Mouse (Mus musculus): ENCODE data around the gene Uso1. TPM values are rescaled to one million over a fixed set of nuclear protein-coding genes. Genes with fewer than 3 reads are reported as not detected.
"Not testable (repeated sequence)": the region's sequence is repeated elsewhere in the genome, so short reads cannot be mapped to it uniquely, and the experiment has no call there.

The Uso1 gene
- total and polyA plus RNA-seq, 2 experiments from 2014 or later = 17.7 to 29.8 TPM

- no peak overlapping the region for H3K9ac ChIP-seq (replicated peaks; ENCODE audit: low read length)
- no peaks in the 10 kb centered on the region for H3K4me1 ChIP-seq (ENCODE audit: insufficient read depth, low read length)
- DNase-seq (ENCODE audit: low spot score) (no peak), ATAC-seq (no peak)
- H3K4me3 ChIP-seq (ENCODE audit: low read length) = no peak overlapping the region
- H3K4me2 ChIP-seq (ENCODE audit: low read depth, low read length) = no peak overlapping the region
- H3K9me3 ChIP-seq (ENCODE audit: low read length) = no peaks in the 10 kb centered on the region
- no peak for TF ChIP-seq CTCF (IDR thresholded peaks at IDR 0.05; ENCODE audit: low read depth)
- no peaks in the 10 kb centered on the region for H3K27me3 ChIP-seq (ENCODE audit: insufficient read depth, low read length)
- no peak overlapping the region for H3K27ac ChIP-seq
- H3K36me3 ChIP-seq (ENCODE audit: insufficient read depth, low read length) = peaks cover 37% of the 10 kb centered on the region
- WGBS = 97% methylated on average over 7 of the region's 7 CpGs
These were observed 51.2 kb downstream of the Uso1 start for GRCm38 (mm10) chr5:92188881-92189483.

GRCm38 (mm10) chr5:92195716-92196115 is 58.0 kb downstream of the Uso1 start:
- H3K36me3 ChIP-seq (ENCODE audit: insufficient read depth, low read length) = peaks cover 49% of the 10 kb centered on the region
- DNase-seq (ENCODE audit: low spot score) = peak; percentile 79
- not testable (repeated sequence) for H3K9me3 ChIP-seq (ENCODE audit: low read length); H3K9ac ChIP-seq (replicated peaks; ENCODE audit: low read length); ATAC-seq; H3K4me1 ChIP-seq (ENCODE audit: insufficient read depth, low read length); H3K27me3 ChIP-seq (ENCODE audit: insufficient read depth, low read length); H3K4me2 ChIP-seq (ENCODE audit: low read depth, low read length); H3K27ac ChIP-seq; H3K4me3 ChIP-seq (ENCODE audit: low read length)
- peak; percentile 76 for TF ChIP-seq CTCF (IDR thresholded peaks at IDR 0.05; ENCODE audit: low read depth)
- WGBS = 41% methylated on average over 2 of the region's 2 CpGs

- H3K9ac ChIP-seq (replicated peaks; ENCODE audit: low read length) = no peak overlapping the region
- H3K27me3 ChIP-seq (ENCODE audit: insufficient read depth, low read length) = no peaks in the 10 kb centered on the region
- no peaks in the 10 kb centered on the region for H3K9me3 ChIP-seq (ENCODE audit: low read length)
- no peak for TF ChIP-seq CTCF (IDR thresholded peaks at IDR 0.05; ENCODE audit: low read depth)
- peak; percentile 17 for DNase-seq (ENCODE audit: low spot score)
- H3K4me1 ChIP-seq (ENCODE audit: insufficient read depth, low read length) = no peaks in the 10 kb centered on the region
- H3K4me2 ChIP-seq (ENCODE audit: low read depth, low read length) = no peak overlapping the region
- WGBS = 65% methylated on average over 15 of the region's 15 CpGs
- H3K4me3 ChIP-seq (ENCODE audit: low read length) = no peak overlapping the region
- H3K36me3 ChIP-seq (ENCODE audit: insufficient read depth, low read length) = peaks cover 58% of the 10 kb centered on the region
- ATAC-seq = peak; percentile 40; the same call in 1 of the 2 replicates
- no peak overlapping the region for H3K27ac ChIP-seq
These were observed 59.4 kb downstream of the Uso1 start for GRCm38 (mm10) chr5:92196895-92197811.

- H3K9ac ChIP-seq (replicated peaks; ENCODE audit: low read length) = no peak overlapping the region
- H3K9me3 ChIP-seq (ENCODE audit: low read length) = no peaks in the 10 kb centered on the region
- no peak overlapping the region for H3K27ac ChIP-seq
- DNase-seq (ENCODE audit: low spot score) (no peak), ATAC-seq (no peak)
- H3K27me3 ChIP-seq (ENCODE audit: insufficient read depth, low read length) = no peaks in the 10 kb centered on the region
- no peaks in the 10 kb centered on the region for H3K4me1 ChIP-seq (ENCODE audit: insufficient read depth, low read length)
- WGBS = 77% methylated on average over 8 of the region's 8 CpGs
- no peak overlapping the region for H3K4me3 ChIP-seq (ENCODE audit: low read length)
- no peak for TF ChIP-seq CTCF (IDR thresholded peaks at IDR 0.05; ENCODE audit: low read depth)
- H3K36me3 ChIP-seq (ENCODE audit: insufficient read depth, low read length) = peaks cover 50% of the 10 kb centered on the region
- H3K4me2 ChIP-seq (ENCODE audit: low read depth, low read length) = no peak overlapping the region
These were observed 60.5 kb downstream of the Uso1 start for GRCm38 (mm10) chr5:92198266-92198665.

GRCm38 (mm10) chr5:92204162-92205036 is 66.7 kb downstream of the Uso1 start:
- Histone ChIP-seq H3K4me3 (ENCODE audit: low read length) (no peak overlapping the region), H3K36me3 (ENCODE audit: insufficient read depth, low read length) (peaks cover 28% of the 10 kb centered on the region), H3K27me3 (ENCODE audit: insufficient read depth, low read length) (no peaks in the 10 kb centered on the region), H3K9ac (replicated peaks; ENCODE audit: low read length) (no peak overlapping the region), H3K4me1 (ENCODE audit: insufficient read depth, low read length) (no peaks in the 10 kb centered on the region), H3K27ac (no peak overlapping the region), H3K9me3 (ENCODE audit: low read length) (no peaks in the 10 kb centered on the region), H3K4me2 (ENCODE audit: low read depth, low read length) (no peak overlapping the region)
- 89% methylated on average over 6 of the region's 6 CpGs for WGBS
- TF ChIP-seq CTCF (IDR thresholded peaks at IDR 0.05; ENCODE audit: low read depth) = no peak
- ATAC-seq (no peak), DNase-seq (ENCODE audit: low spot score) (no peak)

- Histone ChIP-seq H3K9ac (replicated peaks; ENCODE audit: low read length) (no peak overlapping the region), H3K27ac (no peak overlapping the region), H3K27me3 (ENCODE audit: insufficient read depth, low read length) (no peaks in the 10 kb centered on the region), H3K9me3 (ENCODE audit: low read length) (no peaks in the 10 kb centered on the region), H3K4me3 (ENCODE audit: low read length) (no peak overlapping the region), H3K36me3 (ENCODE audit: insufficient read depth, low read length) (peaks cover 25% of the 10 kb centered on the region), H3K4me1 (ENCODE audit: insufficient read depth, low read length) (no peaks in the 10 kb centered on the region), H3K4me2 (ENCODE audit: low read depth, low read length) (no peak overlapping the region)
- DNase-seq (ENCODE audit: low spot score) = no peak
- WGBS = 88% methylated on average over 7 of the region's 7 CpGs
- TF ChIP-seq CTCF (IDR thresholded peaks at IDR 0.05; ENCODE audit: low read depth) = no peak
- no peak for ATAC-seq
These were observed 67.4 kb downstream of the Uso1 start for GRCm38 (mm10) chr5:92205184-92205583.
